Mouse (Mus musculus): ENCODE data around the gene Ctps.
A peak's percentile ranks its signal among the peaks of the same experiment; 100 is the strongest.
"Not testable (repeated sequence)": the region's sequence is repeated elsewhere in the genome, so short reads cannot be mapped to it uniquely, and the experiment has no call there.

Ctps gene

DNA sequence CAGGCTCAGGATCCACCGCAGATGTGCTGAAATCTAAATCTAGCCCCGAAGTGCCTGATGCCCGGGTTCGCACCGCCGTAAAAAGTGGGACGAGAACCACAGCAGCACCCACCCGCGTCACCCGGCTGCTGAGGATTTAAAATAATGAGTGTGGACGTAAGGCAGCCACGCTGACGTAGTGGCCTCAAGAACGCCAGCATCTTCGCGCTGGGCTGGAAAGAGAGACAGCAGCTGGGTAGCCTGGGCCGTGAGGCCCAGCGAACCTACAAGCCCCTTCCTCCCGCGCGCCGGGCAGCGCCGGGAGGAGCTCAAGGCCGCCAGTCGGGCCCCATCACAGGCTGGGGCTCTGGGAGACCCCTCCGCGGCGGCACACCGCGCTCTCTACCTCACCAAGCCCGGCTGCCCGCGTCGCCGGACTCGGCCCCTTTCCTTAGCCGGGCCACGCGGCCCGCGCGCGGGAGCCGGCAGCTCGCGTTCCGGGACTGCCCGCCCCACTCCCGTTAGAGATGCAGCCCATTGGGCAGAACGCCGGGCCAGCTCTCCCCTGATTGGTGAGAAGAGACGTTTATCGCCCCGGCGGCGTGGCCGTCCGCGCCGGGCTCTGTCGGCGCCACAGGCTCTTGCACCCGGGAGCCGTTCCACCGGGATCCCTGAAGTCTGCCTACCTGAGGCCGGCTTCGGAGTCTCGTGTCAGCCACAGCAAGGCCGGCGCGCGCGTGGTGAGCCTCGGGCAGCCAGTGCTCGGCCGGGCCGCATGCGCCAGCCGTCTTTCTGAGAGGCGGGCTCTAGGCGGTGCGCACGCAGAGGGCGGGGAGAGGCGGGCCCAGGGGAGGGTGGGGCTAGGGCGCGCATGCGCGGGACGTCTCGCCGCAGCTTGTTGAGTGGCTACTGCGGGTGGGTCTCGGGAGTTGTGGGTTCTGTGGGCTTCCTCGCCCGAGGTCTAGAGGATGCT is at the start of gene Ctps:
Ctps (minus strand) TSS at position 791 of the 952 bp plus-strand sequence.
- peak; percentile 88 to 90 for DNase-seq (ENCODE audit: low spot score in 2 of 2)

DNA sequence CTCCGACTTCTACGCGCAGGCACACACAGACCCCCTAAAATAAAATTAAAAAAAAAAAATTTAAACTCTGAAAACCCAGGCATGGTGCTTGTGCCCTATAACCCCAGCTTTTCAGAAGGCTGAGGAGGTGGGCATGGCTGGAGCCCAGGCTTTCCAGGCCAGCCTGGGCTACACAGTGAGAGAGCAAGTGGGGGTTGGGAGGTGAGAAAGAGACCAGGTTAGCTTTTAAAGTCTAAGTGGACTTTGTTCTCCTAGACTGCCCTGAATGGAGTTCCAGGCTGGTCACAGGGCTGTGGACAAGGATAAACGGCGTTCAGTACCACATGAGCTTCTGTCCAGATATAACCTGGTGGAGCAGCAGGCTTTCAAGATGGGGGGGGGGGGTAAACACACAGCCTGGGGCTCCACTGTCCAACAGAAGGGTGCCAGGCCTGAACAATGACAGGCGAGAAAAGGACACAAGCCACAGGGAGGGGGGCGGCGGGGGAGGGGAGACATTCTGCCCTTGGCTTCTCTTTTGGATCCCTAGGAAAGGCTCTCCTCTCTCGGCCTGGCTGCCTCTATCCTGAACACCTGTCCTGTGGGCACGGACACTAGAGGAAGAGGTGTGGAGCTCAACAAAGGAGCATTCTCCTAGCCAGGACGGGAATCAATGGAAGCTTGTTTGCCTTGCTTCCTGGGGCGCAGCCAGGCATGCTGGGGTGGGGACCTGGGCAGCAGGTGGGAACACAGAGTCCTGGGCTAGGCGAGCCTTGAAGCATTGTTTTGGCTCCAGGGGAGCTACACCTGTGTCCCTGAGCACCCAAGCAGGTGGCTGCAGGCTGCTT is 46.3 kb upstream of the Ctps start:
- DNase-seq (ENCODE audit: low spot score in 2 of 2): no peak

DNA sequence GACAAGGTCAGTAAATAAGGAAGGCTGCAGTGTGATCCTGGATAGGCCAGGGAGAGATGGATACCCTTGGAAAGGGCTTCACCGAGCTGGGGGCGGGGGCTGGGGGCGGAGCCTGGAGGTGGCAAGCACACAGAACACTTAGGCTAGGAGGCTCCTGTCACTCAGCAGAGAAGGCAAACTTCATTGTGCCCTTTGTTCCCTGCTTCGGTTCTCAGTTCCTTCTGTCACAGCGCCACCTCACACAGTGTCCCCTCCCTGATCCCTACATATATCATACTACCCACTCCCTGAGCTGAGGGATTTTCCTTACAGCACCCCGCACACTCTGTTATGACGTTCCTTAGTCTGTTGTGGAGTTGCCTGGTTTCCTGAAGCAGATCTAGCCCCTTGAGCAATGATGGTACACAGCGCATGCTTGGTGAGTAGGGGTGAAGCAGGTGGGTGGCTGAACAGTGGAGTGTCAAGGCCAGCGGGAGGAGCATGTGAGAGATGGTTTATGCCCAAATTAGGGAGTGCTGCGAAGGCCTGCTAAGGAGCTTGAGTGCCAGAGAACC is 45.5 kb upstream of the Ctps start:
- DNase-seq (ENCODE audit: low spot score in 2 of 2): no peak

DNA sequence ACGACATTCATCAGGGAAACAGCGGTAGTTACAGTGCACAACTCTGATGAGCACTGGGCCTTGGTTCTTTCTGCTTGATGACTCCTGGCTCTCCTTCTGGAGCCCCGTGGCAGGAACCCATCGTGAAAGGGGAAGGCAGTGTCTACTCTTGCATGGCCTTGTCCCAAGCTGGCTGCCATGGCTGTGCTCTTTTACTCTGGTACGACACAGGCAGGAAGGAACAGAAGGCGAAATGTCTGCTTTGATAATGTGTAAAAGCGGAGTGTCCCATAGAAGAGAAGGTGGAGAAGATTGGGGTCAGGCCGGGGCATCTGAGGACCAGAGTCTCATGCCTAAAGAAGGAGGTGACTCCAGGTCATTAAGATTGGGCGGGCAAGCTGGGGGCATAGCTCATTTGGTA is 44.6 kb upstream of the Ctps start:
- DNase-seq (ENCODE audit: low spot score in 2 of 2): no peak

DNA sequence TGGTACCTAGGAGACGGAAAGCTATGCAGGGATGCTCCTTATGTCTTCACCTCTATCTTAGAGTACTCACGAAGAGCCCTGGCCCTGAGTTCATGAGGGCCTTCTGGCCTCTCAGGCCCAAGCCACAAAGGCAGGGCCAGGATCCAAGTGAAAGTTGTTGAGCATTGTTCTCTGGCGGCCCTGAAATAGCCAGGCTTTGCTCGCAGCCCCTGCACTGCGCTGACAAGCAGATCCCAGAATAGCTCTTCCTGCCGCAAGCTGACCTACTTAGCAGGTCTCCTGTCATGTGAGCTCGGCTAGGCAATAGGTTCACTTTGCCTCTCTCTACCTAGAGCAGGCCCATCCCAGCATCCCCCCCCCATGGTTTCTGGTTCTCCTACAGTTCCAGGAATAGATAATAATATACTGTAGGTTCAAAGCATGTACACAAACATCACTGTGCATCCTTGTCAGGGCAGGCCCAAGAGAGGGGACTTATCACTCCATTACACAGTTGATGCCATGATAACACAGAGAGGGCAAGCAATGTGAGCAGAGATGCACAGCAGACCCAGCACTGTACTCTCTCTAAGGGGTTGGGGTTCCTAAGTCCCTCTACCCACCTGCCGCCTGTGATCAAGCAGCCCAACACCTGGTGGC is 43.7 kb upstream of the Ctps start:
- no peak for DNase-seq (ENCODE audit: low spot score in 2 of 2)

DNA sequence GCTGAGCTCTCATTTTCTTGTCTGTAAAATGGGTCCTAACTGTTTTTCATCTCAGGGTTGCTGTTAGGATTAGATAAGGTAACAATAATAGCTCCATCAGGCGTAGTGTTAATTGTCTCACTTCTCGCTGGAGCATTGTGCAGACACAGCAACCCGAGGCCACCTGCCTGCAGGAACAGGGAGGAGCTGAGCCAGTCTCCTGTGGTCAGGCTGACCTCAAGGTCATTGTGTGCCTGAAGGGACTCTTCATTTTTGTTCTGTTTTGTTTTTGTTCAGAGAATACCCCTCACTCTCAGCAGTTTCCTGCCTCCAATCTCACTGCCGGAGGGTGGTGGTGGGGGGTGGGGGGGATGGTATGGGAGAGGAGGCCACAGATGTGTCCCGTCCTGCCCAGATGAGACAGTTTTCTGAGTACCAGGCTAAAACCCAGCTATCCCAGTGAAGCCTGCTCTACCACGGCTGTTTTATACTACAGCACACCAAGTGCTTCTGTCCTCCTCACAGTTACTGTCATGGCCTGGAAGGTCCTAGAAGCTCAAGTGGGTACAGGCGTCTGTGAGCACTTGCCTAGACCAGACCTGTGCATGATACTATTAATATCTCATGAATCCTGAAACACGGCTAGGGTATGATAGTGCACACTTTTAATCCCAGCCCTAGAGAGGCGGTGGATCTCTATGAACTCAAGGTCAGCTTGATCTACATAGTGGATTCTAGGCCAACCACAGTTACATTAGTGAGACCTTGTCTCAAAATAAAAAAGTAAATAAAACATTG is 42.4 kb upstream of the Ctps start:
- DNase-seq (ENCODE audit: low spot score in 2 of 2): no peak

DNA sequence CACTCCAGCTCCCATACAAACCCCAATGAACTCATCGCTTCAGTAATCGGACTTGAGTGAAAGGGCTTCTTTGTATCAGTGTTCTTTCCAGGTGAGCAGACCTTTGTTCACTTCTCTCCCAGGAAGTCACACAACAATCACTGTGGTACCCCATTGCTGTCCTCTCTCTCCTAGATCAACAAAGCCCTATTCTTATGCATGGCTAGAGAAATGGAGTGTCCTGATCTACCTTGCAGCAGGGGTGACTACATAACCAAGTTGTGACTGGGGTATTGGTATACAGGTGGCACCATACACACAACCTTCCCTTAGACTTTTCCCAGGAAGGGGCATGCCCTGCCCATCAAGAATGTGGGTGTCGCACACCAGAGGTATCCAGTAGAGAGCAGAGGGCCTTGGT is 40.9 kb upstream of the Ctps start:
- no peak for DNase-seq (ENCODE audit: low spot score in 2 of 2)

DNA sequence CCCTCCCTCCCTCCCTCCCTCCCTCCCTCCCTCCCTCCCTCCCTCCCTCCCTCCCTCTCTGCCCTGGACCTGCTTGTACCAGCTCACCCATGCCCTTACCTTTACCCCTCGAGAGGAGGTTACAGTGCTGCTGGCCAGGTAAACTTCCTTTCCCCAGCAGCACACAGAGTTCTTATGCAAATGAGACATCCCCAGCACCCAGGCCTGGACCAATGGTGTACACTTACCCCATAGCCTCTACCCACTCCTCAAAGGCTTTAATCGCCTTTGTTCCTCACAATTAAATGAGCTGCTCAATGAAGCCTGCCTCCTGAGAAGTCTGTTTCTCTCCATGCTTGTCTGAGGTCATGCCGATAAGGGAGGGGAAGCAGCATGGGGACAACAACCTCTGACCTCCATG is 36.9 kb upstream of the Ctps start:
- no peak for DNase-seq (ENCODE audit: low spot score in 2 of 2)

DNA sequence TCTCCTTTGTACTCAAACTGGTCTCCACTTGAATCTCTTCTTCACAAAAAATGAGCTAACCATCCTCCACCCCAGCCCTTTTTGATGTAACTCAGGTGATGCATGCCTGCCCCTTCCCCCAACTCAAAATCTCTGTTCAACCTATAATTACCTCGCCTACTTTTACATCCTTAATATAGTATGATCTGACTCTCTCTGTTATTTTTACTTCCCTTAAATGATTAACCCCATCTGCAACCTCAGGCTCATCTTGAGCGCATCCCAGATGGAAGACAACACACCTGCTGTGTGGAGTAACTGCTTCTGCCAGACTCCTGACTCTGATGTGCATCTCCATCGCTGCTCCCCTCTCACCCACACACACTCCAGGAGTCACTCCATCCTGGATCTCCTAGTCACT is 32.6 kb upstream of the Ctps start:
- no peak for DNase-seq (ENCODE audit: low spot score in 2 of 2)

DNA sequence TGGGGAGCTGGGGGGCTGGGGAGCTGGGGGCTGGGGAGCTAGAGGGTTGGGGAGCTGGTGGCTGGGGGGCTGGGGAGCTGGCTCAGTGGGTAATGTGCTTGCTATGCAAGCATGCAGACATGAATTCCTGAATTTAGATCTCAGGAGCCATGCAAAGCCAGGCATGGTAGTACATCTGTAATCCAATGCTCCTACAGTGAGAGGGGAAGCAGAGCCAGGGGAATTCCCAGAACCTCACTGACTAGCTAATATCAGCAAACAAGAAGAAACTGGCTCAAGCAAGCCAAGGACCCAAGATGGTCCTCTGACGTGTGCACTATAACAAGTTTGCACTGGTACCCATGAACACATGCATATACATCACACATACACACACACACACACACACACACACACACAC is 31.7 kb upstream of the Ctps start:
- no peak for DNase-seq (ENCODE audit: low spot score in 2 of 2)

DNA sequence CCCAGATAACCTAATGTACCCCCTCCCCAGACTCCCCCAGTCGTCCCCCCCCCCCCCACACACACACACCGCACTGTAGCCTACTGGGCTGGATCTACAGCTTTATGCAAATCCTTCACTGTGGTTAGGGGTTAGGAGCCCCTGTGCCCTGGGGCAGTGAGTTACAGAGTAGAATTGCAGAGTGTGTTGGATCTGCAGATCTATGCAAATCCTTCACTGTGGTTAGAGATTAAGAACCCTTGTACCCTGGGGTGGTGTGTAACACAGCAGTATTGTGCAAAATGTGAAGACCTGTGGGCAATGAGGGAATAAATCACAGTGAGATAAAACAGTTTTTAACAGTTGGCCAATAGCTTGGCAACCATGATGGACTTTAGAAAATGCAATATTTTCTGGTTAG is 28.8 kb upstream of the Ctps start:
- DNase-seq (ENCODE audit: low spot score in 2 of 2): no peak

DNA sequence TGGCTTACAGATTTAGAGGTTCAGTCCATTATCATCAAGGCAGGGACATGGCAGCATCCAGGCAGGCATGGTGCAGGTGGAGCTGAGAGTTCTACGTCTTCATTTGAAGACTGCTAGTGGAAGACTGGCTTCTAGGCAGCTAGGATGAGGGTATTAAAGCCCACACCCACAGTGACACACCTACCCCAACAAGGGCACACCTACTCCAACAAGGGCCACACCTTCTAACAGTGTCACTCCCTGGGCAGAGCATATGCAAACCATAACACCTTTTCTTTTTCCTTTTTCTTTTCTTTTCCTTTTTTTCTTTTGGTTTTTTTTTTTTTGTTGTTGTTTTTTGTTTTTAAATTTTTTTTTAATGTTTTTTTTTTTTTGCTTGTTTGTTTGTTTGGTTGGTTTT is 26.1 kb upstream of the Ctps start:
- not testable (repeated sequence) for DNase-seq (ENCODE audit: low spot score in 2 of 2)

DNA sequence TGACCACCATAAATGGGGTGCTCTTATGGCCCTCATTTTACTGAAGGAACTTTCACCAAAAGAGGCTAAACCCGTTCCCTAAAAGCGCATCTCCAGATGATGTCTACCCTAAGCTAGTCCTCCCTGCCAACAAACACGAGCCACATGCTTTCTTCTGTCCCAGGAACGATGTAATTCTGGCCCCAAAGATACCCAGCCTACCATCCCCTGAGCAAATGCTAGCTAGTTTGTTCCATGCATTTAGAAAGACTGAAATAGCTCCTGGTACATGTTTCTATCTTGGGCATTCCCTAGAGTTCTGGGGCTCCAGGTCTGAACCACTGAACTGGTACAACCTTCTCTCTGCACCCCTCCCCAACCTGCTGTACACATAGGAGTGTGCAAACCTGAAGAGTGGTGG is 20.9 kb upstream of the Ctps start:
- DNase-seq (ENCODE audit: low spot score in 2 of 2): no peak

DNA sequence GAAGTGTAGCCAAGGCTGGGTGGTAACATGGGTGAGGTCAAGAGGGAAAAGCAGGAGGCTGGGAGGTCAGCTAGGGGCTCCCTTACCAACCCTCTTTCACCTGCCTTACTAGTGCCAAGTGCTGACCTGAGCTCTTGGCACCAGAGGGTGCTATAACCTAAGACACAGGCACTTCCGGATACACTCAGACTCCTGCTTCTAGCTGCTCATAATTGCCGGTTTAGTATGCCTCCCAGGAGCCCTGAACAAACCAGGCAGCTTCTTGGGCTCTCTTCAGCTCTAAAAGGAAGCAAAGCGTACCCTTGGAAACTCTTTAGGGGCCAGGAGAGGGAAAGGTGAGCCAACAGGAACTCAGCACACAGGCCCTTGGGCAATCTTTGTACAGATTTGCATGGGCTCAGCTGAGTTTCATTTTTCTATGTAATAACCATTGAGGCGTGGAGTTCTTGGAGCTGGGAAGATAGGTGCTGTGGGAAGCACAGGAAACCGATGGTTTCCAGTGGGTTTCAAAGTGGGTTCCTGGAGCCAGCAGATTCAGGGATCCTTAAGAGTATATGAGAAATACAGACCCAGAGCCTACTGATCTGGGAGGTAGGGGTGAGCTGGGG is 19.8 kb upstream of the Ctps start:
- peak in 1 of 2 experiments; percentile 29 for DNase-seq (ENCODE audit: low spot score in 2 of 2)

DNA sequence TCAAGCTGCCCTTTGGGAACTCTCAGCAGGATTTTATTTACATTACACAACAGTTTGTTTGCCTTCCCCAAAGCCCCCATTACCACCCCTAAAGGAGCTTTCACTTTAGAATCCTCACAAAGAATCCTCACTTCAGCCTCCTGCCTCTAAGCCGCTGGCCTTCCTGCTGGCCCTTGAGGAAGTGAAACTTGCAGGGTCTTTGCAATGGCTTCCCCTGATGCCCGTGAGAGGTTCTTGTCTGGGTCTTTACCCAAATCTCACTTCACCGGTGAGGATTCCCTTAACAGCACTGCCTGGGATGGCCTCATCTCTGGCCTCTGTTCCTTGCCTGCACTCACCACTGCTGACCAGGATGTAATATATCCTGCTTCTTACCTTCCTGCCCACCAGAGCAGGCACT is 19.0 kb upstream of the Ctps start:
- no peak for DNase-seq (ENCODE audit: low spot score in 2 of 2)

DNA sequence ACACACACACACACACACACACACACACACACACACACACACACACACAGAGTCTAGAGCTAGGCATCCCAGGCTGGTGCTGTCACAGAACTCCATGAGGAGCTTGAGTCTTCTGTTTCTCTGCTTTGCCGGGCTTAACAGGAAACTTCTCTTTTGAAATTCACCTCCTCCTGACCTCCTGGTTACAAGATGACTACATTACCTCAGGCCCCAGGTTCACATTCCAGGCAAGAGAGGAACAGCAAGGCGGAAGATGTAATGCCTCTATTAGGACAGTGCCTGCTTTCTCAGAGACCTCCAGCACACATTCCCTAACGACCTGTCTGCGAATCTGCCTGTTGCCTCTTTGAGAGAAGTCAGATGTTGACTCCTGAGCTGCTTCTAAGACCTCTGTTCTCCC is 18.4 kb upstream of the Ctps start, which contains the start of gene Gm8439:
Gm8439 (plus strand) TSS at position 301 of the 400 bp plus-strand sequence.
- DNase-seq (ENCODE audit: low spot score in 2 of 2): no peak

DNA sequence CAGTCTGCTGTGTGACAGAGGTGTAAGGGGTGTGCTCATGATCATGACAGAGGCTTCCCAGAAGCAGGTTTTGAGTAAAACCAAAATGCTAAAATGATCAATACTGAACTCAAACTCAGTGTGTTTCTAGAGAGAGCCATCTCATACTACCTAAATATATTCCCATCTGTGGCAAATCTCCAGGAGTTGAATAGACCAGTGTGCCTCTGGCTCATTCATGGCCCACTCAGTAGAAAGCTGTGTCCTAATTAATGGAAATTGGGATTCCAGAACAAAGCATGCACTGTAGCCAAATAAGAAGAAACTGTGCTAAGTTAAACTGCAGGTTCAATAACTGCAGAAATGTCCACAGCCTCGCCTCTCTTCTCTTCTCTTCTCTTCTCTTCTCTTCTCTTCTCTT is 16.9 kb upstream of the Ctps start:
- no peak for DNase-seq (ENCODE audit: low spot score in 2 of 2)

DNA sequence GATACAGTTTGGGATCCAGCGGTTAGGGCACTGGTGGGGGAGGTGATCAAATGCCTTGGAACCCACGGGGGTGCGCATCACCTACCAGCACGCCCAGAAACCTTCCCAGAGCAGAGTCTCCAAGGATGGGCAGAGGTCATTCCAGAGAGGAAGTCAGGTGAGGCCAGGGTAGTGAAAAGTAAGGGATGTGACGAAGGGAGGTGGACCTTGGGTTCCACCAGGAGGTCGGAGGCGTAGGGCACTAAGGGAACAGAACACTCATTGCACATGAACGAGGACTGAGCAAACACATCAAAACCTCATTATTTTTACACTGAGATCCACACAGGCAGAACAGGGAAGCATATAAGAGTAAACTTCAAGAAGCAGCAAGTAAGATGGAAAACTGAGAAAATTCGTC is 11.6 kb upstream of the Ctps start:
- DNase-seq (ENCODE audit: low spot score in 2 of 2): no peak

DNA sequence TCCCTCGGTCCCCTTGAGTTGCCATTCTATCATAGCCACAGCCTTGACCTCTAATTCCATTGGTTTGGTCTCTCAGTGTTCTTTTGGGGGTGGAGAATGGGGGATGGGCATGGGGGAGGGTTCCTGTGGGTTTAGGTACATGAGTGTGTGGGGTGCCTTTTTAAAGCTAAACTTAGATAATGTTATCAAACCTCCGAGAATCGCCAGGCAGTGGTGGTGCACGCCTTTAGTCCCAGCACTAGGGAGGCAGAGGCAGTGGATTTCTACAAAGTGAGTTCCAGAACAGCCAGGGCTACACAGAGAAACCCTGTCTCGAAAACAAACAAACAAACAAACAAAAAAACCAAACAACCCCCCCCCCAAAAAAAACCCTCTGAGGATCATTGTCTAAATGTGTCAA is 10.8 kb upstream of the Ctps start:
- DNase-seq (ENCODE audit: low spot score in 2 of 2): no peak

DNA sequence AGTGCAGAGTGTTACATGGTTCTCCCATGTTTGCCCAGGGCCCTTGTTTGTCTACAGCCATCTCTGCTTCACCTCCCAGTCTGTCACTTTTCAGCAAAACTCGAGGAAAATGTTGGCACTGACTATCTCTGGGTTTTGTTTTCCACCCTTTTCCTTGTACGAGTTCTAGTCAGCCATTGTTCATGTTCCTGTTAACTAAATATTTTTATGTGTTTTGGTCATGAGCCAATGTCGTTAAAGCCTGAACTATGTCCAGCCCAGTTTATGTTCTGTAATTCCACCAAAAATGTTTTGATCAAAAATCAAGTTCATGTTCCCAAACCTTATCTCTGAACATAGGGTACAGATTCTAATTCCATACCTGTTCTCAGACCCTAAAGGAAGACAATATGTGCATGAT is 1.6 kb upstream of the Ctps start:
- DNase-seq (ENCODE audit: low spot score in 2 of 2): no peak

DNA sequence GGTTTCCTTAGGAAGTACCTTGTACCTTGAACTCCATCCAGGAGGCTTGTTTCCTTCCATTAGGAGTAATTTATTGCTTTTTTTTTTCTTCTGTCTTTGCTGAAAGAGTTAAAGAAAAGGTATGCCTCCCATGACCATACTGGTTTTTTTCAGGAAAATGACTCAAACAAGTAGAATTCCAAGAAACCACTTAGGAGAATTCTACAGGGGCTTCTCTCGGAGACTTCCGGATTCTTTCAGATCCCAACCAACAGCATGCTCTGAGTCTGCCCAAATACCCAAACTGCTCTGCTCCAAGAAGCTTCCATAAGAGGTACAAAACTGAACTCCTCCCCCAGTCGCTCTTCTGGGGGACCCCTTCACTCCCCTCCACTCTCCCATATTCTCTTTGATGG is 991 bp upstream of the Ctps start:
- no peak for DNase-seq (ENCODE audit: low spot score in 2 of 2)

Measured in spleen, postnatal 14 days (tissue).